Mouse (Mus musculus): ENCODE data around the gene Igf2bp1.

DNA sequence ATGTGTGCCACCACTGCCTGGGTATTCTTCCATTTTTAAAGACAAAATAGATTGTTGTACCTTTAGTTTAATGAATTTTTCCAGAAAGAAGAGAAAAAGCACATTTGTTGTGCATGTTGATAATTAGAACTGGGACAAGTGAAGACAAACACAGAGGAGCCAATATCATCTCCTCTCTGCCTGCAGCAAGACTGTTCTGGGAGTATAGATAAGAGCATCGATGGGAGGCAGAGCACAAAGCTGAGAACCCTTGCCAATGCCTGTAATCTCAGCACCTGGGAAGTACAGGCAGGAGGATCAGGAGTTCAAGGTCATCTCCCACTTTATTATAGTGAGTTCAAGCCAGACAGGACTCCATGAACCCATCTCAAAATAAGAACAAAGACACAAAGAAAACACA lies 32.8 kb upstream of the Igf2bp1 start:
- TF ChIP-seq CTCF (IDR thresholded peaks at IDR 0.05; ENCODE audit: low read depth), result no peak
- no peak for TF ChIP-seq EP300 (IDR thresholded peaks at IDR 0.05; ENCODE audit: low read depth)

All from heart, postnatal 0 days (tissue).